Mouse (Mus musculus): ENCODE data around the gene Hist1h2ae.

DNA sequence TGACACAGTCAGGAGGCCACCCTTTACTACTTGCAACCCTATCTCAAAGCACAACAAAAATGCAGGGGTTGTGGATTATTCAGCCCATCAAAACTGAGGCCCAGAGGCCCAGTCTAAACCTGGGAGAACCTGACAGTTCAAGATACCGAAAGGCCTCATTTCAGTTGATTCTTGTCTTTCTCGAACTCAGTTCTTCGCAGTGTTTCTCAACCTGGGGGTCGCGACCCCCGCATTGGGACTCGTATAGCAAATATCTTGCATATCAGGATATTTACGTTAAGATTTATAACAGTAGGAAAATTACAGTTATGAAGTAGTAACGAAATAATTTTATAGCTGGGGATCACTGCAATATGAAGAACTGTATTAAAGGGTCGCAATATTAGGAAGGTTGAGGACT is 45.1 kb downstream of the Hist1h2ae start:
- TF ChIP-seq MAFK (IDR thresholded peaks at IDR 0.05; ENCODE audit: insufficient read depth, low read depth, low read length) (no peak), ZC3H11A (IDR thresholded peaks at IDR 0.05; ENCODE audit: borderline replicate concordance, low read depth, low read length) (no peak), ZNF384 (IDR thresholded peaks at IDR 0.05; ENCODE audit: low read depth, low read length) (no peak), CHD2 (IDR thresholded peaks at IDR 0.05; ENCODE audit: low read depth, low read length) (peak; percentile 97), HCFC1 (IDR thresholded peaks at IDR 0.05; ENCODE audit: borderline replicate concordance, insufficient read depth, low read length) (no peak)

Data from ES-E14 (cell line).